Mouse (Mus musculus) lung, postnatal 4 days (tissue): ENCODE data around the gene Eef1a1.

Source experiments
- DNase-seq, 2 experiments: peaks; one replicate each; pipeline ENCODE4 v3.0.0; 2021

The Eef1a1 gene

GRCm38 (mm10) chr9:78475383-78475780 is 13.6 kb downstream of the Eef1a1 start:
- no peak for DNase-seq

GRCm38 (mm10) chr9:78474771-78475382 is 14.1 kb downstream of the Eef1a1 start:
- no peak for DNase-seq

- no peak for DNase-seq
Measured at GRCm38 (mm10) chr9:78474270-78474669, 14.7 kb downstream of the Eef1a1 start.

- no peak for DNase-seq
Measured at GRCm38 (mm10) chr9:78473588-78473987, 15.4 kb downstream of the Eef1a1 start.

- no peak for DNase-seq
Measured at GRCm38 (mm10) chr9:78465725-78466124, 23.2 kb downstream of the Eef1a1 start.

- DNase-seq, result no peak
Measured at GRCm38 (mm10) chr9:78463337-78463736, 25.6 kb downstream of the Eef1a1 start.

- no peak for DNase-seq
Measured at GRCm38 (mm10) chr9:78457026-78457425, 31.9 kb downstream of the Eef1a1 start.

GRCm38 (mm10) chr9:78451382-78451781 is 37.6 kb downstream of the Eef1a1 start:
- peak; percentile 57 to 59 for DNase-seq

- no peak for DNase-seq
Measured at GRCm38 (mm10) chr9:78450404-78450803, 38.5 kb downstream of the Eef1a1 start.

- DNase-seq, result peak; percentile 92 to 93
Measured at GRCm38 (mm10) chr9:78447973-78448873, 40.7 kb downstream of the Eef1a1 start, which contains the start of the genes Mto1 and Gm17324. TSS of gene Mto1 (plus strand) at chr9:78448208. TSS of gene Gm17324 (minus strand) at chr9:78448786.

- DNase-seq, result no peak
Measured at GRCm38 (mm10) chr9:78447606-78447972, 41.4 kb downstream of the Eef1a1 start.

GRCm38 (mm10) chr9:78442579-78443392 is 46.2 kb downstream of the Eef1a1 start, which contains the start of gene Cgas:
TSS of gene Cgas (minus strand) at chr9:78443237.
- peak; percentile 78 to 83 for DNase-seq

GRCm38 (mm10) chr9:78442237-78442578 is 46.7 kb downstream of the Eef1a1 start:
- no peak for DNase-seq

GRCm38 (mm10) chr9:78439426-78439825 is 49.5 kb downstream of the Eef1a1 start:
- no peak for DNase-seq

GRCm38 (mm10) chr9:78432471-78432870 is 56.5 kb downstream of the Eef1a1 start:
- DNase-seq, result no peak

GRCm38 (mm10) chr9:78430486-78430885 is 58.5 kb downstream of the Eef1a1 start:
- peak in 1 of 2 experiments; percentile 15 for DNase-seq

GRCm38 (mm10) chr9:78429551-78429950 is 59.4 kb downstream of the Eef1a1 start:
- DNase-seq, result no peak

GRCm38 (mm10) chr9:78428870-78429432 is 60.0 kb downstream of the Eef1a1 start:
- no peak for DNase-seq
